Mouse (Mus musculus): Measurements from ENCODE around the gene Ddx19b. TPM values are rescaled to one million over a fixed set of nuclear protein-coding genes. Genes with fewer than 3 reads are reported as not detected.
"Not testable (repeated sequence)": the region's sequence is repeated elsewhere in the genome, so short reads cannot be mapped to it uniquely, and the experiment has no call there.

Ddx19b gene
- total RNA-seq, 2 experiments from 2014 or later: 12.2 to 12.8 TPM

DNA sequence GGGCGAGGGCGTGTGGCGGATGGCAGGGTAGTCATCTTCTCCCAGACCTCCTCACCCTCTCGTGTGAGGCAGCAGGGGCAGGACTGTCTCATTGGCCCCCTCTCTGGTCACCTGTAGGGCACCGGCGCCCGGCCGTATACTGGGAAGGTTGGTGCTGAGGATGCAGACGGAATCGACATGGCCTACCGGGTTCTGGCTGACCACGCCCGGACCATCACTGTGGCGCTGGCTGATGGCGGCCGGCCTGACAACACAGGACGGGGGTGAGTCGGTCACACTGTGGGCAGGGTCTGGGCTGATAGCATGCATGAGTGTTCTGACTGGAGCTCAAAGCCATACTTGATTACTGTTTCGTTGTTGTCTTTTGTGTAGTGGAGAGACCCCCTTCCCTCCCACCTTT lies 11.0 kb upstream of the Ddx19b start:
- no peak for DNase-seq
- intact Hi-C loops (cut with DNase I): no loop called here

- intact Hi-C loops (cut with DNase I): no loop called here
- DNase-seq: no peak
Measured at GRCm38 (mm10) chr8:111036591-111036990, 5.0 kb upstream of the Ddx19b start.

DNA sequence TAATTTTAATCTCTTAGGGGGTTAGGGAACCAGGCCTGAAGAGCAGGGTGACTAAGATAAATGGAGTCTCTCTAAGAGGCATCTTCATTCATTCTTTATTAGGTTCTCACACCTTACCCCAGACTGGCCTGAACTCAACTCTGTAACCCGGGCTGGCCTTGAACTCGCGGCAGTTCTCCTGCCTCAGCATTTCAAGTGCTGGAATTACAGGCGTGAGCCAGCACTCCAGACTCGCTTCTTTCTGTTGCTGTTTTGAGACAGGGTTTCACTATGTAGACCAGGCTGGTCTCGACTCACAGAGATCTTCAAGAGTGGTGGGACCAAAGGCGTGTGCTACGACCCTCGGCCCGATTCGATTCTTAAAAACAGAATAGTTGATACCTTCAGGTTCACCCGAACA lies 2.7 kb upstream of the Ddx19b start:
- intact Hi-C loops (cut with DNase I): no loop called here
- DNase-seq: no peak

- peak; percentile 99 to 100 for DNase-seq
- intact Hi-C loops (cut with DNase I): no loop called here
Measured at GRCm38 (mm10) chr8:111033482-111034215, 2.1 kb upstream of the Ddx19b start.

DNA sequence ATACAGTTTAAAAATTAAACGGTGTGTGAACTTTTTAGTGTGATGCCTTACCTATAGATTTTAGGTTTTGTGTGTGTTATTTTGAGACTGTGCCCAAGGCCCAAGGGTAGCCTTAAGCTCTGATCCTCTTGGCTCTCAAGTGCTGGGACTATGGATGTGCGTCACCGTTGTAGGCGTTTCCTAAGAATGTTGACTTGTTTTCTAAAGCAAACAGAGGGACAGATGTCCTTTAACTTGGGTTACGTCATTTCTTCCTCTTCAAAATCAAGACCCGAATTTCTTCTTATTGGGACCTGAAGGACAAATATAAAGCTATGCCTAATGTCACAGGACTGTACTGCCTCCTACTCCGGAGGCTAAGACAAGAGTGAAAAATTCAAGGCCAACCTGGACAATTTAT lies 1.4 kb upstream of the Ddx19b start, which contains the start of gene Aars:
Gene Aars, plus strand, starts transcription at position 229 of the 400 bp plus-strand sequence.
- no peak for DNase-seq
- intact Hi-C loops (cut with DNase I): no loop called here

DNA sequence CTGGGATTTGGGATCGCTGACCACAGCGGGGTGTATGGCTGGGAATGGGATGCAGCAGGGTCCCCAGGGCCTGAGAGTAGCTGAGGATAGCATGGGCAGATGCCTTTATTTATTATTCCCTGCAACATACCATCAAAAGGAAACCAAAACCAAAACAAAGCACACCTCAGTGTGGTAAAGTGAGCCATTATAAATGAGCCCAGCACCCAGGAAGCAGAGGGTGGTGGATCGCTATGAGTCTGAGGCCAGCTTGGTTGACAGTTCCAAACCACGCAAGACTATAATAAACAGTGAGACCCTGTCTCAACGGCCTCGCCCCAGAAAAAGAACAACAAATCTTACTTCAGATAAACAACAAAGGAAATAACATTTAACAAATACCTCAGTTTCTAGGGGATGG lies 1.5 kb downstream of the Ddx19b start:
- intact Hi-C loops (cut with DNase I): no loop called here
- DNase-seq: no peak

GRCm38 (mm10) chr8:111029589-111029988 lies 2.0 kb downstream of the Ddx19b start:
- no peak for DNase-seq
- intact Hi-C loops (cut with DNase I): no loop called here

GRCm38 (mm10) chr8:111027391-111027937 lies 4.1 kb downstream of the Ddx19b start:
- intact Hi-C loops (cut with DNase I): no loop called here
- DNase-seq: peak; percentile 89 to 92

- DNase-seq; intact Hi-C loops (cut with DNase I): not testable (repeated sequence)
Measured at GRCm38 (mm10) chr8:111026609-111027008, 4.9 kb downstream of the Ddx19b start.

DNA sequence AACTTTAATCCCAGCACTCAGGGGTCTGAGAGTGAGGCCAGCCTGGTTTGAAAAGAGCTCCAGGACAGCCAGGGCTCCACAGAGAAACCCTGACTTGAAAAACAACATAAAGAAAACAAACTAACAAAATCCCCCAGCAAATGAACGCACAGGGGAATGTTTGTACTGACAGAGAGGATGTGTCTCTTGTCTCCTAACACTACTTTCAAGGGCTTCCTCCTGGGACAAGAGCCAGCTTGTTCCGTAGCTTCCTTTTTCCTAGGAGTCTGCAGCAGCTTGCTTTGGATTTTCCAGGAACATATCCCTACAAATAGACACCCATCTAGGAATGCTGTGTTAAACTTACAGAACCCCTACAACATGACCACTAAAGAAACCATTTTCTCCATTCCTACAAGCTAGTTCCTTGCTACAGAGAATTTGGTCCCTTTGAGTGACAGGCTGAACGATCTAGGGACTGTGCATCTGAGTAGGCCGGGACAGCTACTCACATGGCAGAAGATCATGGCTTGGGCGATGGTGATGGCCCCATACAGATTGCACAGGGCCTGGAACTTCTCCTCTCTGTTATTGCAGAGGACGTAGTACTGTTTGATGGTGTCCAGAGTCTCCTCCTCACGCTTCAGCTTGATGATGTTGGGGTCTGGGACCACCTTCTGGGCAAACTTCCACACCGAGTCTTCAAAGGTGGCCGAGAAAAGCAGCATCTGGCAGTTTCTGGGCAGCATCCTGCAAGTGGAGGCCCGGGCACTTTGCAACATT lies 21.1 kb downstream of the Ddx19b start:
- DNase-seq; intact Hi-C loops (cut with DNase I): not testable (repeated sequence)

- peak; percentile 92 to 93 for DNase-seq
- intact Hi-C loops (cut with DNase I): no loop called here
Measured at GRCm38 (mm10) chr8:110997547-110998531, 33.7 kb downstream of the Ddx19b start, which contains the start of gene Ddx19a. Gene Ddx19a, minus strand, starts transcription at chr8:110997800.

GRCm38 (mm10) chr8:110996641-110997430 lies 34.7 kb downstream of the Ddx19b start:
- intact Hi-C loops (cut with DNase I): no loop called here
- no peak for DNase-seq

- intact Hi-C loops (cut with DNase I): no loop called here
- DNase-seq: peak in 1 of 2 experiments; percentile 23
Measured at GRCm38 (mm10) chr8:110990017-110990416, 41.5 kb downstream of the Ddx19b start.

- DNase-seq: no peak
Measured at GRCm38 (mm10) chr8:110987805-110988744, 43.5 kb downstream of the Ddx19b start.

DNA sequence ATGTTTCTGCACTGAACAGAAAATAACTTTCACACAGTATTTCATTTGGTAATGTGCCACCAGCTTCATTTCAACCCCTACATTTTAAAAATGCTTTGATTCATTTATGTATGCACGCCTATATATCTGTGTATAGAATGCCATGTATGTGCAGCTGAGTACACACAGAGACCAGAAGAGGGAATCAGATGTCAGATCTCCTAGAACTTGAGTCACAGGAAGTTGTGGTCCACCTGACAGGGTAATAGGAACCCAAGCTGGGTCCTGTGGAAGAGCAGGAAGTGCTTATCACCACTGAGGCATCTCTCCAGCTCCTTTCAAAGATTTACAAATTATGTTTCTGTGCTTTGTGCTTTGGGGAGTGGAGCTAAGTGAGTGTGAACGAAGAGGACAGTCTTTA lies 50.2 kb downstream of the Ddx19b start:
- intact Hi-C loops (cut with DNase I): no loop called here
- no peak for DNase-seq

More at GRCm38 (mm10) chr8:110987805-110988744, 43.5 kb downstream of the Ddx19b start:
- intact Hi-C loops (cut with DNase I): no loop called here

DNA sequence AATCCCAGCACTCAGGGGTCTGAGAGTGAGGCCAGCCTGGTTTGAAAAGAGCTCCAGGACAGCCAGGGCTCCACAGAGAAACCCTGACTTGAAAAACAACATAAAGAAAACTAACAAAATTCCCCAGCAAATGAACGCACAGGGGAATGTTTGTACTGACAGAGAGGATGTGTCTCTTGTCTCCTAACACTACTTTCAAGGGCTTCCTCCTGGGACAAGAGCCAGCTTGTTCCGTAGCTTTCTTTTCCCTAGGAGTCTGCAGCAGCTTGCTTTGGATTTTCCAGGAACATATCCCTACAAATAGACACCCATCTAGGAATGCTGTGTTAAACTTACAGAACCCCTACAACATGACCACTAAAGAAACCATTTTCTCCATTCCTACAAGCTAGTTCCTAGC lies 53.6 kb downstream of the Ddx19b start:
- DNase-seq; intact Hi-C loops (cut with DNase I): not testable (repeated sequence)

GRCm38 (mm10) chr8:110976532-110976931 lies 55.0 kb downstream of the Ddx19b start:
- intact Hi-C loops (cut with DNase I); DNase-seq: not testable (repeated sequence)
